Mouse (Mus musculus) urinary bladder, postnatal 36 days (tissue): ENCODE measurements around the gene Igsf21.
A peak's percentile ranks its signal among the peaks of the same experiment; 100 is the strongest.

ENCODE experiments used
- DNase-seq, 2 experiments: peaks; one replicate each; pipeline ENCODE4 v3.0.0; 2022; ENCODE audit warnings: low spot score in 2 of 2, mixed read lengths in 1 of 2

Gene Igsf21

DNA sequence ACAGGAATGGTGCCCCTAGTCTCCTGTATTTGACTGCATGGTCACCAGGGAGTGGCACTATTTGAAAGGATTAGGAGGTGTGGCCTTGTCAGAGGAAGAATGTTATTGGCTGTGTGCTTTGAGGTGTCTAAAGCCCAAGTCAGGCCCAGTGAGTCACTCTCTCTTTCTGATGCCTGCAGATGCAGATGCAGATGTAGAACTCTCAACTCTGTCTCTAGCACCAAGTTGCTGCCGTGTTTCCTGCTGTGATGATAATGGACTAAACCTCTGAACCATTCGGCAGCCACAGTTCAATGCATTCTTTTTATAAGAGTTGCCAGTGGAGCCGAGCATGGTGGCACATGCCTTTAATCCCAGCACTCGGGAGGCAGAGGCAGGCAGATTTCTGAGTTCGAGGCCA, 186.3 kb downstream of the Igsf21 start:
- no peak for DNase-seq

GRCm38 (mm10) chr4:140053042-140053441, 193.5 kb downstream of the Igsf21 start:
- no peak for DNase-seq

GRCm38 (mm10) chr4:140052575-140052974, 194.0 kb downstream of the Igsf21 start:
- DNase-seq, result no peak

GRCm38 (mm10) chr4:140047807-140048362, 198.7 kb downstream of the Igsf21 start:
- DNase-seq, result no peak

DNA sequence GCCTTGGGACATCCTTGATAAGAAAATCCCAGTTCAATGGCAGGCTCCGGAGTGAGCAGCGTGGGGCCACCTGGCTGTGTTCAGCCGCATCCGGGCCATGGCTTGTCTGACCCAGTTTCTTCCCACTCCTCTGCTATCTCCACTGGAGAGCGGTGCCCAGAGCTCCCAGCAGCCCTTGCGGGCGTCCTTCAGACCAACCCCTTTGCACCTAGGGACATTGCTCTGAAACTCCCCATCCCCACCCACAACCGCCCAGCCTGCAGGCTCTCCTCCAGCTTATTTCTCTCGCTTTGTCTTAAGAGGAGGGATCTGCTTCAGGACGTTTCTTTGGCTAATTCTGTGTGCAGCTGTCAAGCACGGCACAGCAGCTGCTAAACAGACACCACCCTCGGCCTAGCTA, 202.6 kb downstream of the Igsf21 start:
- no peak for DNase-seq

GRCm38 (mm10) chr4:140038586-140039411, 207.8 kb downstream of the Igsf21 start:
- DNase-seq, result no peak

GRCm38 (mm10) chr4:140037784-140038387, 208.7 kb downstream of the Igsf21 start:
- peak; percentile 10 to 80 for DNase-seq

GRCm38 (mm10) chr4:140035232-140035631, 211.4 kb downstream of the Igsf21 start:
- no peak for DNase-seq

GRCm38 (mm10) chr4:140033394-140033793, 213.2 kb downstream of the Igsf21 start:
- DNase-seq, result no peak

DNA sequence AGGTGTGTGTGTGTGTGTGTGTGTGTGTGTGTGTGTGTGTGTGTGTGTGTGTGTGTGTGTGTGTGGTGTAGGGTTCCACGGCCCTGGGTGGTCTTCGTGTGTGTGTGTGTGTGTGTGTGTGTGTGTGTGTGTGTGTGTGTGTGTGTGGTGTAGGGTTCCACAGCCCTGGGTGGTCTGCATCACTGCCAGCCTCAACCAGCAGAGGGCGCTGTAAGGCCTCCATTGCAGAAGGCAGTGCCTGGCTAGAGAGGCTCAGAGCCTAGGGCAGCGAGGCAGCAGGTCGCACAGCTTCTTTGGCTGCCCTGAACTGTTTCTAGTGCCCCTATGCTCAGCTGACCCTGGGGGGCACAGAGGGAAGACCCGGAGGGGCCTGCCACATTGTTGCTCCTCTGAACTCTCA, 216.2 kb downstream of the Igsf21 start:
- DNase-seq, result peak in 1 of 2 experiments; percentile 20

DNA sequence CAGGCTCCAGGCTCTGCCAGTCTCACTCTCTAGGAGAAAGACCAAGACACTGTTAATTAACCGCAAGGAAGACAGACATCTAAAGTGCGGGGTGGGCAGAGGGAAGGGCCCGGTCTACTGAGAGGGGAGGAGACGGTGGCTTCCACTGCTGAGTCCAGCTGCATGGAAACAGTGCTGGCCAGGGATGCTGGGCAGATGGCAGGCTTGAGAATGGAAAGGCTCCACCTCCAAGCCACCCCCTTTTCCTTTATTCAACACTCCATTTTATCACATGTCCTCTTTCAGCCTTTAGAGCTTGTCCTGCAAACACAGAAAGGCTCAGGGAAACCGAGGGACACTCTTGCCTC, 216.6 kb downstream of the Igsf21 start:
- DNase-seq, result no peak

- DNase-seq, result no peak
These were observed 217.1 kb downstream of the Igsf21 start for GRCm38 (mm10) chr4:140029324-140030039.

- DNase-seq, result no peak
These were observed 222.8 kb downstream of the Igsf21 start for GRCm38 (mm10) chr4:140023833-140024232.

DNA sequence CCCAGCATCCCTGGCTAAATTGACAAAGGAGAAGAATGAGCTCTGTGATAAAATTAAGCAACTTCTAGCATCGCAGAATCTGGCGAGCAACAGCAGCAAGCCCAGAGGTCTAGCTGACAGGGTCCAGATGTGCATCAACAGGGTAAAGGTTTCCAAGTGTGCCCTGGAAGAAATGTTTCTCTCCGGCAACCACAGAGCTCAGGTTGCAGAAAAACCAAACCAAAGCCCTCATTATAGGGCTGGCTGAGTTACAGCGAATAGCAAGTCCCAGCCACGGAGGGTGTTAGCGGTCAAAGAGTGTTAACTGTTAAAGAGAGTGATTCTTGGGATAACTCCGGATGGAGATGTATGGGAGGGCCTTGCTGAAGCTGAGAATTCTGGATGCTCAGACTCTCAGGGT, 230.7 kb downstream of the Igsf21 start:
- no peak for DNase-seq

DNA sequence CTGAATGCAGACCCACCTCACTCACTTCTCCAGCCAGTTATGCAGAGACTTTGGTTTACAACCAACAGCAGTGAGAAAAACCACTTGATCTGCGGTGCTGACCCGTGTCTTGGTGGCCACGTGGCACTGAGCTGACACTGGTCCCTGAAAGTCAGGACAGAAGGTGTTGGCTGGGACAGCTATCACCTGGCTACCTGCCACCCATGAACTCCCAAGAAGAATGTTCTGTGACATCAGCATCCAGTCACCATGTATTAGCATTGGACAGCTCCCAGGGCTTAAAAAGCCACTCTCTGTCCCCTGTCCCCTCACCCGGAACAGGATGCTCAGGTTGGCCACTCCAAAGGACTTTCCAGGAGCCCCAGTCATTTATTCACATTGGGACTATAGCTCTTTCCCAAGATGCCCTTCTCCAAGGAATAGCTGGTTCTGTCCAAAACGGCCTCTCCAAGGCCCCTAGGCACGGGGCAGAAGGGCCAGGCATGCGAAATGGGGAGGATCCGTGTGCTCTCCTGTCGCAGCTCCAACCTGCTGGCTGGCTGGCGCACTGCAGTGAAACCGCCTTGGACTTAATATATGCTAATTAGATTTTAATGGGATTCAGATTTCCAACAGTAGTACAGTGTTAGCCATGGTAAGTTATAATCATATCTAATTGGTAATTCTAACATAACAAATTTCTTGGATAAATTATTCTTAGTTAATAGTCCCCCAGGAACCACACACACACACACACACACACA, 235.7 kb downstream of the Igsf21 start:
- DNase-seq, result no peak

DNA sequence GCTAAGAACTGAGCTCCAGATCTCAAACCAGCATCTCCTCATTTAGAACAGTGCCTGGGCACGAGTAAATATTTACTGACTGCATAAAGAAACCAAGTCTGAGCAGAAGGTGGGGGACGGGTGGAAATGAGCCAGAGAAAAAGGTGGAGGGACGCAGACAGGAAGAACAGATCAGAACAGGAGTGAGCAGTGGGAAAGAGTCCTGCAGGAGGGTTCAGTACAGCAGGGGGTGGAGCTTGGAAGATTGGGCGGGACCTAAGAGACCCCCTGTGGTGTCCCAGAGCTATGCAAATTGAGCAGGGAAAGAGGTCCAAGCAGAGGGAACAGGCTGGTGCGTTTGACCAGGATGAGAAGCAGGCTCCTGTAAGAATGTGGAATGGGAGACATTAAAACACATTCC, 241.7 kb downstream of the Igsf21 start:
- DNase-seq, result peak in 1 of 2 experiments; percentile 24

- DNase-seq, result peak; percentile 32 to 64
These were observed 242.4 kb downstream of the Igsf21 start for GRCm38 (mm10) chr4:140004170-140004569.

GRCm38 (mm10) chr4:140002069-140002468, 244.5 kb downstream of the Igsf21 start:
- DNase-seq, result no peak

DNA sequence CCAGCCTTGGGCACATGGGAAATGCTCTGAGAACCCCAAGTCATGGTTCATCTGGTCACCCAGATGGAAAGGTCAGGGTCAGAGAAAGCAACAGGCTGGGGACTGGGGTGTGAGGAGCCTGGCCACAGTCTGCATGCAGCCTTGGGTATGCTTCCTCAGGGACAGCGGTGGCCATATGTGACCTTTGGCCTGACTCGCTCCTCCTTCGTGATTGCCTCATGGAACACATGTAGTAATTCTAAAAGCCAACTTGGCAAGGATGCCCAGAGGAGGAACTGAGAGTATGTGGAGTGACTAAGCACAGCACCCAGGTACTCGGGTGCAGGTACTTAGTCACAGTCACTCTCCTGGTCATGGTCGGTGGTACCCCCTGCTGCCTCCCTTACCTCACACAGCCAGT, 245.7 kb downstream of the Igsf21 start:
- peak in 1 of 2 experiments; percentile 49 for DNase-seq

DNA sequence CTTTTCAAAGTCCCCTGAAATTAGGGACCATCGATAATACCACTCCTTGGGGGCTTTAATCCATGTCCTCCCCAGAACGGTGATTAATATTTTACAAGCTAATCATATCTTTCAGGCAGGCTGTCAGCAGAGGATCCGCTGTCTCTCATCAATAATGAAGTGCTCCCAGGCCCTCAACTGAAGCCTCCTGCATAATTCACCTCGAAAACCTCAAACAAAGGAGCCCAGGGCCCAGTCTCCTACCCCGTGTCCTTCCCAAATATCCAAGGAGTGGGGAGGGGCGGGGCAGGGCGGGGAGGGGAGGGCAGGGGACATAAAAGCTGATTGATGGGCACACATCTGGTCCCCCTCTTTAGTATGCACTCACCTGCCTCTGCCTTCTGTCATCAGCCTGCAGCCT, 247.6 kb downstream of the Igsf21 start:
- DNase-seq, result no peak

DNA sequence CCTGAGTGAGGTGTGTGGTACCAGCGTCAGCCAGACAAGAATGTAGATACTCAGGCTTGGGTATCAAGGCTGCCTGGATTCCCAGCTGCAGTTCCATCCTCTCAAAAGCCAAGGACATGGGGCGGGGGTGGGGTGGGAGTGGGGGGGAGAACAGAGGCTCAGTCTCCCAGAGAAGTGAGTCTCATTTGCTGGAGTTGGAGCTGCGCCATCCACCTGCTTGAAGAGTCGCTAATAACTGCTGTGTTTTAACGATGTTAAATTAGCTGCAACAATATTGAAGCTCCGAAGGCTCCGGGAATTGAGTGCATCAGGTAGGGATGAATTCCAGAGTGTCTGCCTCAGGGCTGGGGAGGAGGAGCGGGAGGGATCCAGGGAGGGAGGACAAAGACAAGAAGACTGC, 250.9 kb downstream of the Igsf21 start:
- no peak for DNase-seq
